Mouse (Mus musculus): ENCODE data around the gene Supt3.

GRCm38 (mm10) chr17:44831201-44831600 lies 54.2 kb downstream of the Supt3 start:
- TF ChIP-seq CTCF (IDR thresholded peaks at IDR 0.05) (no peak), POLR2A (IDR thresholded peaks at IDR 0.05; ENCODE audit: insufficient read depth, low read depth, low read length) (no peak)
